Mouse (Mus musculus) pancreas, adult 10 weeks (tissue): Measurements from ENCODE around the gene Muc5b. TPM values are rescaled to one million over a fixed set of nuclear protein-coding genes. Genes with fewer than 3 reads are reported as not detected.

Experiments
- polyA plus RNA-seq: library from polyadenylated mRNA; stranded (reverse); fragments of 350-450 nt; fragmentation: Illumina TruSeq; extraction: RNeasy Lipid Tissue Mini Kit (QIAGEN cat#74804); gene quantifications from one replicate; pipeline ENCODE4 v1.2.3, GENCODE M21; 2015; ENCODE audit warnings: low read depth, low replicate concordance; ENCODE audit not compliant: insufficient read depth

Muc5b gene
- not detected for polyA plus RNA-seq

DNA sequence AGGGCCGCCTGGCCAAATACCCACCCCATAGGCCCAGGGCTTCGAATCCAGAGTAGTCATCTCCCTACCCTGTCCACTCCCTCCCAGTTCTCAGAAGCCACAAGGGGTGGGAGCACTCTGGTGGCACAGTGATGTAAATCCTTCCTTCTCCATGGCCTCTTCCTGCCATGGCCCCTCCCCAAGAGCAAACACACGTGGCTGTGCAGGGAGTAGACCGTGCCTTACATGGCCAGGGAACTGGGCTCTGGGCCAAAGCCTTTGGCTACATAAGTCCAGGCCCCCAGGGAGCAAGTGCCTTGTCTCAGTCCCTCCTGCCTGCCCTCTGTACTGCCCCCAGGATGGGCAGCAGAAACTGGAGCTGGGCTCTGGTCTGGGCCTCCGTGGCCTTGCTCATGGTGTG is at the start of gene Muc5b:
Gene Muc5b, plus strand, starts transcription at position 292 of the 400 bp plus-strand sequence.

GRCm38 (mm10) chr7:141918407-141918806 is 79.5 kb downstream of the Muc5b start, which contains the start of gene Tollip:
TSS of gene Tollip (minus strand) at chr7:141918507.

Other genes with a start within 250 kb of the Muc5b start
- not detected for gene Muc6, start 183.8 kb upstream of the Muc5b start, polyA plus RNA-seq
- 0.54 TPM for gene Muc2, start 148.7 kb upstream of the Muc5b start, polyA plus RNA-seq
- not detected for gene Muc5ac, start 50.1 kb upstream of the Muc5b start, polyA plus RNA-seq
- 11.2 TPM for gene Tollip, start 79.4 kb downstream of the Muc5b start, polyA plus RNA-seq
- gene Brsk2, start 110.7 kb downstream of the Muc5b start, polyA plus RNA-seq, result 10.4 TPM
- 23.7 TPM for gene Mob2, start 222.0 kb downstream of the Muc5b start, polyA plus RNA-seq